Mouse (Mus musculus) layer of hippocampus, postnatal 10 days (tissue): ENCODE results near the gene Bcl6b. TPM values are rescaled to one million over a fixed set of nuclear protein-coding genes. Genes with fewer than 3 reads are reported as not detected.
A peak's percentile ranks its signal among the peaks of the same experiment; 100 is the strongest.

ENCODE experiments used
- DNase-seq, 2 experiments: peaks; one replicate each; pipeline ENCODE4 v3.0.0; 2021; ENCODE audit warnings: low spot score in 2 of 2
- total RNA-seq, 2 experiments: library from RNA; stranded (reverse); gene quantifications; 2 replicates each; pipeline ENCODE4 v1.2.3; 2021

Gene Bcl6b
- total RNA-seq, 2 experiments from 2014 or later, result 4.3 to 7.4 TPM

- peak in 1 of 2 experiments; percentile 44 for DNase-seq
These were observed 15.9 kb downstream of the Bcl6b start for GRCm38 (mm10) chr11:70213736-70214135.

DNA sequence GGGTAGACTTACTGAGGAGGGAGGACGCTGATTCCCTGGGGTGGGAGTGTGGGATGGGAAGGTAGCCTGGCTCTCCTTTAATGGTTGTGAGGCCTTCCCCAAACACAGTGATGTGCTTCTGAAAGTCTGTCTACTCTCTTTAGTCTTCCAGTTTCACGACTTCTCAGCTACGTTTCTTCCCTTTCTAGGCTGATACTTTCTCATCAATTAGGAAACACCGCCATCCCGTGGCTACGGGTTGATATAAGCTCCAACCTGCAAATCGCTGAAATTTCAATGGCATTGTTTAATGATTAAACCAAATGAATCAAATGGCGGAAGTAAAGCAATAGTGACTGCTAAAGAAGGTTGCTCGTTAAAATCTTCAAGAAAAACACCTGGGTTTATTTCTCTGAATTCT lies 16.7 kb downstream of the Bcl6b start:
- peak; percentile 78 to 84 for DNase-seq

DNA sequence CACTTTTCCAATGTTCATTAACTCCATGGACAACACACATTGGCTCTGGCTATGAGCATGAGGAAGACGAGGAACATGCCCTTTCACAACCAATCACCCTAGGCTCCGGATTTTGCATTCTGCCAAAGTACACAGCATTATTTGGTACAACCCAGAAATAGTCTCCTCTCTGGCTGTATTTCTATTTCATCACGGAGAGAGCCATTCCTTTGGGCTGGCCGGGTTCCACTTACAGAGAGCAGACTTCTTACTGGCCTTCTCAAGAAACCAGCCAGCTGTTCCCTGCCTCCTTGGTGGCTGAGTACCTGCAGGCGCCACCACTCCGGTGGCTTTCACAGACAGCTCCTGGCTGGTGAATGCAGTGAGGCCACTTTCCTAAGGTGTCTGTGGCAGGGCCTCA lies 17.2 kb downstream of the Bcl6b start, which contains the start of gene Slc16a11:
TSS of gene Slc16a11 (plus strand) at position 330 of the 400 bp plus-strand sequence.
- DNase-seq, result peak in 1 of 2 experiments; percentile 16

GRCm38 (mm10) chr11:70211972-70212371 lies 17.6 kb downstream of the Bcl6b start:
- no peak for DNase-seq

- no peak for DNase-seq
These were observed 18.9 kb downstream of the Bcl6b start for GRCm38 (mm10) chr11:70210681-70211080.

GRCm38 (mm10) chr11:70208778-70209388 lies 20.7 kb downstream of the Bcl6b start:
- no peak for DNase-seq

DNA sequence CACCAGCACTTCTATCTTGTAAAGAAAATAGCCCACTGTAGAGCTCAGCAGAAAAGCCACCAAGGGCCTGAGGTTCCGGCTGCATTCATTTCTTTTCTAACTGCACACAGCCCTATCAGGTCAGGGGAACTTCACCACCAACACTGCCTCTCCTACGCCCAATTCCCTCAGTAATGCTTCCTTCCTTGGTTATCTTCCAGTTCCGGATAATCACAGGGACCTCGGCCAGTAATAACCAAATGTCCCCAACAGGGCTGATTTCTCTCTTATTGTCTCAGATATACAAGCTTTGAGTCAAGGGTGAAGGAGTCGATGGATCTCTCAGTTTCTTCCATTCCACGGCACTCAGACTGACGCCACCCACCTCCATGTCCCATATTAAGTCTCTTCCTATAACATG lies 22.3 kb downstream of the Bcl6b start:
- no peak for DNase-seq

DNA sequence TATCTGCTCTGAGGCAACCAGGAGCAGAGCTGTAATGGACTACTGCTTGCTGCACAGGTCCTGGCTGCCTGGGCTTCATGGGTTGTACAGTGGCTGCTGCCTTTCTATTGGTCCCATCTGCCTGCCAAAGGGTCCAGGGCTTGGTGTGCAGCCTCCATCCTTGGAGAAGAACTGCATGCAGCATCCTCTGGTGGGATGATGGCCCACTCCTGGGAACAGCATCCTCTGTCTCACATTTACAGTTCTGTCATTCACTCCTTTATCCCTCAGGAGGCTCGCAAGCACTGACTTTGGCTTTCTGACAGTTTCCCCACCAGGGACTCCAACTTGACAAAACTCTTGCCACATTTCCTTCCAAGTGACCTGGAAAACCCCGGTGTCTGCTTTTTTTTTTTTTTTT lies 22.8 kb downstream of the Bcl6b start:
- no peak for DNase-seq

- DNase-seq, result peak; percentile 81 to 87
These were observed 27.9 kb downstream of the Bcl6b start for GRCm38 (mm10) chr11:70201691-70202090.

DNA sequence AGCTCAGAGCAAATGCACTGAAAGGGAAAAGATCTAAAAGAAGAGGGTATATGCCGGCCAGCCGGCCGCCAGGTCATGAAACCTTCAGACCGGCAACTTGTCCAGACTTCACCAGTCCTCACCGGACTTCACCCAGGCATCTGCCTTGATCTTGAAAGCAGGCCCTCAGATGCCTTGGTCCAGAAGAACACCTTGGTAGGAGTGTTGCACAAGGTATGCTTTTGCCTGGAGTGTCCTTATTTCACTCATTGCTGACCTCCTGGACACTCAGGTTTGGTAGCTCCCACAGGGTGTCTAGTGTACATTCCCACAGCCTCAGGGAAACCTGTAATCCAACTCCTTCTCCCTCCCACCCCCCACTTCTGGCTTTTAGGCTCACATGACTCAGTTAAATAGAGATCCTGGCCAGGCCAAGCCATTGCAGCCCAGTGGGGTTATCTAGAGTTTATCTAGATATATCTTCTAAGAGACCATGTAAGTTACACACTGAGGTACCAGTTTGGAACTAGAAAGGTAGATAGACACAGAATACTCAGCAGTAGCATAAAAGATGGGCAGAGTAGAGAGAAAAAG lies 29.5 kb downstream of the Bcl6b start:
- no peak for DNase-seq

GRCm38 (mm10) chr11:70199107-70199506 lies 30.5 kb downstream of the Bcl6b start:
- DNase-seq, result no peak

GRCm38 (mm10) chr11:70198332-70198731 lies 31.3 kb downstream of the Bcl6b start:
- no peak for DNase-seq

GRCm38 (mm10) chr11:70193354-70194285 lies 36.0 kb downstream of the Bcl6b start:
- no peak for DNase-seq

DNA sequence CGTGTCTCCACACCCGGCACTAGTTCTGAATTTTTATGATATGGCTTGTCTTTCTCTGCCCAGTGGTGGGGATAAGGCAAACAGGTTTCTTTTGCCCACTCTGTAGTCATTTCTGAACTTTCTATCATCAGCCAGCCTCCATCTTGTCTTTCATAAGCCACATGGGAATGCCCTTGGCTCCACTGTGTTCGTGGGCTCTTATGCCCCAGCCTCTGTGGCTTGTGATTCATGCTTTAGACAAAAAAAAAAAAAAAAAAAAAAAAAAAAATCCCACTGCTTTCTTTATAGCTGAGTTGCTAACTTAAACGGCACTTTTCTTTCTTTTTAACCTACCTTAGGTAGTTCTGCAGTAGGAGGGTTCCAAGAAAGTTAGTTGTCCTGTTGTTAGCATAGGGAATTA lies 37.4 kb downstream of the Bcl6b start:
- DNase-seq, result no peak

DNA sequence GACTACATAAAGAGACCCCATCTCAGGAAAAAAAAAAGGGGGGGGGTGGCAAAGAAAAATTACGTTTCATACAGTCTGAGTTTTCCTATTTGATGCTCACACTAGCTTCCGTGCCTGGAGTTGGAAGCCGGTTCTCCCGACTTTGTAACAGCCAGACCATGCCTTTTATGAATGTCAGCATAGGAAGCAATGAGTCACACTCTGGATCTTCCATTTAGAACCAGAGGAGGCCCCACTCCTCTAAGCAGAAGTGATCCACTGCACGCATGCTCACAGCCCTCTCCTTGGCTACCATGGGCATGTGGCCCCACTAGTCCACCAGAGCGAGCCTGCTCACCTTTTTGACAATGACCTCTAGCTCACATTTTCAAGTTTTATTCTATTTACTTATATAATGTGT lies 38.4 kb downstream of the Bcl6b start:
- DNase-seq, result no peak

GRCm38 (mm10) chr11:70189319-70190134 lies 40.1 kb downstream of the Bcl6b start:
- no peak for DNase-seq

GRCm38 (mm10) chr11:70185120-70185519 lies 44.5 kb downstream of the Bcl6b start:
- DNase-seq, result no peak

DNA sequence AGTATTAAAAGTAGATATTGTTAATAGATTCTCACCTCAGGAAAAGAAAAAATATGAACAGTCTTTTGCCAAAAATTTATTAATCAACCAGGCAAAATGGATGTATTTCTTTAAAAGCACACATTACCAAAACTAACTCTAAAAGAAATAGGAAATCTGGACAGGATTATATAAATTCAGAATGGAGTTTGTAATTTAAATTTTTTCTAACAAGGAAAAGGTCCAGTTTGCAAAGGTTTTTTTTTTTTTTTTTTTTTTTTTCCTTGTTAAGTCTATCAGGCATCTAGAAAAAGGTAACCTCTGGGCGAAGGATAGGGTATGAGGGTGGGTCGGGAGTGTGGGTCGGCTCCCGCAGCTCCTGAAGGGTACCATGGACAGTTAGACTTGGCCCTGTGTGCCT lies 49.1 kb downstream of the Bcl6b start:
- DNase-seq, result no peak

DNA sequence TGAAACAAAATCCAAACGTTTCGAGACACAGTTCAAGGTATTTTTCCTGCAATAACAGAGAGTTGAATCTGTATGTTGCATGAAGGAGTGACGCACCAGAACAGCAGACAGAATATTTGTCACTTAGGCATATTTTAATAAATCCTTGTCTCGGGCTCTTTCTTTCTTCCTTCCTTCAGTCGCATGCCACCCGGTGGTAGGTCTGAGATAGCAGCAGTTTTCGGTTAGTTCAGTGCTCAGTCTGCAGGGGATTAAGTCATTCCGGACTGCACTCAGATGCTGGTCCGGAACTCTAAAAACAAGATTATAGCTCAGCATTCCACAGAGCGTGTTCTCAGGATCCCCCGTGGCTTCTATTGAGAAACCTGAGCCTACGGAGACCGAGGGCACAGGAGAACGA lies 50.2 kb downstream of the Bcl6b start:
- DNase-seq, result peak; percentile 10 to 41

GRCm38 (mm10) chr11:70178756-70179155 lies 50.8 kb downstream of the Bcl6b start:
- DNase-seq, result no peak

- DNase-seq, result no peak
These were observed 51.3 kb downstream of the Bcl6b start for GRCm38 (mm10) chr11:70178311-70178710.
